Mouse (Mus musculus) lung, postnatal 0 days (tissue): ENCODE results near the gene Ptpru. TPM values are rescaled to one million over a fixed set of nuclear protein-coding genes. Genes with fewer than 3 reads are reported as not detected.

Experiments used
- ATAC-seq: fragments of 200-750 bp; cut with Nextera tagmentation; 2 replicates; pipeline ENCODE4 v1.8.0; 2017; ENCODE audit warnings: moderate library complexity
- DNase-seq: peaks from one replicate; pipeline ENCODE4 v3.0.0-alpha.2; 2016; ENCODE audit warnings: low spot score
- H3K27ac ChIP-seq: fragments of 300-500 bp; sonication (generic); 2 replicates; pipeline ENCODE4 v1.5.1; 2014; ENCODE audit warnings: antibody characterized with exemption, mild to moderate bottlenecking, low read length, mixed read lengths
- H3K27me3 ChIP-seq: fragments of 300-500 bp; sonication (generic); replicated peaks from 2 replicates; pipeline ENCODE4 v1.6.1; 2014; ENCODE audit warnings: low read length, mixed read lengths; ENCODE audit not compliant: insufficient read depth
- H3K36me3 ChIP-seq: fragments of 300-500 bp; sonication (generic); 2 replicates; pipeline ENCODE4 v1.6.1; 2014; ENCODE audit warnings: low read length, mixed read lengths; ENCODE audit not compliant: insufficient read depth
- H3K4me1 ChIP-seq: fragments of 300-500 bp; sonication (generic); 2 replicates; pipeline ENCODE4 v1.6.1; 2014; ENCODE audit warnings: antibody characterized with exemption, low read depth, low read length, mixed read lengths; ENCODE audit not compliant: insufficient read depth
- H3K4me2 ChIP-seq: fragments of 300-500 bp; sonication (generic); replicated peaks from 2 replicates; pipeline ENCODE4 v1.6.1; 2014; ENCODE audit warnings: low read depth, mild to moderate bottlenecking, low read length, moderate library complexity, mixed read lengths
- H3K4me3 ChIP-seq: fragments of 300-500 bp; sonication (generic); 2 replicates; pipeline ENCODE4 v1.5.1; 2014; ENCODE audit warnings: low read depth, low read length
- H3K9ac ChIP-seq: fragments of 300-500 bp; sonication (generic); replicated peaks from 2 replicates; pipeline ENCODE4 v1.6.1; 2014; ENCODE audit warnings: low read depth, mild to moderate bottlenecking
- H3K9me3 ChIP-seq: fragments of 300-500 bp; sonication (generic); 2 replicates; pipeline ENCODE4 v1.6.1; 2016; ENCODE audit warnings: low read length, mixed read lengths
- CTCF ChIP-seq: IDR thresholded peaks from 2 replicates; pipeline ENCODE4 v1.5.1; 2016; ENCODE audit warnings: antibody characterized with exemption, mild to moderate bottlenecking
- EP300 ChIP-seq: IDR thresholded peaks from 2 replicates; pipeline ENCODE4 v1.6.1; 2016; ENCODE audit warnings: antibody characterized with exemption, mild to moderate bottlenecking, control low read depth
- WGBS: fragments of 180-500 bp; shearing (Covaris S2); extraction: QIAGEN DNeasy Blood & Tissue Kit; methylation state at CpG from one replicate; pipeline ENCODE4 v1.1.7; 2014; 5-methylcytosine and 5-hydroxymethylcytosine counted together
- polyA plus RNA-seq: library from polyadenylated mRNA; unstranded; fragments of >200 nt; fragmentation: Nextera tagmentation; extraction: Ambion mirVana; gene quantifications from 2 replicates; pipeline ENCODE4 v1.2.1, GENCODE M21; 2015

The Ptpru gene
- polyA plus RNA-seq, 1 experiment from 2014 or later: 8.5 TPM

GRCm38 (mm10) chr4:131778616-131779275, 59.3 kb downstream of the Ptpru start:
- no peak for TF ChIP-seq CTCF
- TF ChIP-seq EP300: no peak
- no peak for ATAC-seq
- Histone ChIP-seq H3K9ac (no peak overlapping the region), H3K27me3 (no peaks in the 10 kb centered on the region), H3K27ac (no peak overlapping the region), H3K36me3 (no peaks in the 10 kb centered on the region), H3K4me3 (no peak overlapping the region), H3K4me1 (no peaks in the 10 kb centered on the region), H3K4me2 (no peak overlapping the region), H3K9me3 (no peaks in the 10 kb centered on the region)
- no peak for DNase-seq
- 90% methylated on average over 14 of the region's 14 CpGs for whole genome bisulfite sequencing

- Histone ChIP-seq H3K9me3 (no peaks in the 10 kb centered on the region), H3K36me3 (no peaks in the 10 kb centered on the region), H3K4me3 (no peak overlapping the region), H3K4me2 (no peak overlapping the region), H3K27me3 (no peaks in the 10 kb centered on the region), H3K27ac (no peak overlapping the region), H3K4me1 (no peaks in the 10 kb centered on the region), H3K9ac (no peak overlapping the region)
- ATAC-seq (peak; percentile 40; the same call in 1 of the 2 replicates), DNase-seq (no peak)
- WGBS: 65% methylated on average over 11 of the region's 11 CpGs
- TF ChIP-seq CTCF: no peak
- TF ChIP-seq EP300: no peak
Measured at GRCm38 (mm10) chr4:131771384-131771783, 66.7 kb downstream of the Ptpru start.

GRCm38 (mm10) chr4:131763911-131764310, 74.2 kb downstream of the Ptpru start:
- ATAC-seq (no peak), DNase-seq (no peak)
- Histone ChIP-seq H3K9me3 (no peaks in the 10 kb centered on the region), H3K4me2 (no peak overlapping the region), H3K27me3 (no peaks in the 10 kb centered on the region), H3K9ac (no peak overlapping the region), H3K27ac (no peak overlapping the region), H3K4me1 (no peaks in the 10 kb centered on the region), H3K36me3 (no peaks in the 10 kb centered on the region), H3K4me3 (no peak overlapping the region)
- 92% methylated on average over 7 of the region's 7 CpGs for WGBS
- TF ChIP-seq CTCF (no peak), EP300 (no peak)

GRCm38 (mm10) chr4:131763479-131763878, 74.6 kb downstream of the Ptpru start:
- H3K4me2 ChIP-seq: no peak overlapping the region
- no peaks in the 10 kb centered on the region for H3K36me3 ChIP-seq
- no peaks in the 10 kb centered on the region for H3K27me3 ChIP-seq
- no peak for TF ChIP-seq EP300
- TF ChIP-seq CTCF: peak; percentile 47
- H3K9ac ChIP-seq: no peak overlapping the region
- DNase-seq: no peak
- no peak overlapping the region for H3K27ac ChIP-seq
- no peaks in the 10 kb centered on the region for H3K9me3 ChIP-seq
- no peak overlapping the region for H3K4me3 ChIP-seq
- no peaks in the 10 kb centered on the region for H3K4me1 ChIP-seq
- WGBS: 66% methylated on average over 3 of the region's 3 CpGs
- ATAC-seq: no peak

- no peak overlapping the region for H3K27ac ChIP-seq
- no peaks in the 10 kb centered on the region for H3K27me3 ChIP-seq
- no peak overlapping the region for H3K4me2 ChIP-seq
- ATAC-seq (no peak), DNase-seq (no peak)
- WGBS: 83% methylated on average over 8 of the region's 8 CpGs
- H3K4me3 ChIP-seq: no peak overlapping the region
- no peaks in the 10 kb centered on the region for H3K9me3 ChIP-seq
- no peak overlapping the region for H3K9ac ChIP-seq
- H3K36me3 ChIP-seq: no peaks in the 10 kb centered on the region
- TF ChIP-seq CTCF (no peak), EP300 (no peak)
- H3K4me1 ChIP-seq: no peaks in the 10 kb centered on the region
Measured at GRCm38 (mm10) chr4:131762211-131762784, 75.8 kb downstream of the Ptpru start.

- ATAC-seq: no peak
- no peak overlapping the region for H3K4me3 ChIP-seq
Measured at GRCm38 (mm10) chr4:131752204-131752837, 85.8 kb downstream of the Ptpru start.

More at GRCm38 (mm10) chr4:131752204-131752837, 85.8 kb downstream of the Ptpru start:
- Histone ChIP-seq H3K36me3 (no peaks in the 10 kb centered on the region), H3K27me3 (no peaks in the 10 kb centered on the region), H3K4me2 (no peak overlapping the region), H3K9ac (no peak overlapping the region), H3K4me1 (no peaks in the 10 kb centered on the region), H3K27ac (no peak overlapping the region), H3K9me3 (no peaks in the 10 kb centered on the region)
- no peak for TF ChIP-seq CTCF
- no peak for TF ChIP-seq EP300
- WGBS: 50% methylated on average over 9 of the region's 10 CpGs
- no peak for DNase-seq
